Mouse (Mus musculus): ENCODE data around the gene Ica1.

DNA sequence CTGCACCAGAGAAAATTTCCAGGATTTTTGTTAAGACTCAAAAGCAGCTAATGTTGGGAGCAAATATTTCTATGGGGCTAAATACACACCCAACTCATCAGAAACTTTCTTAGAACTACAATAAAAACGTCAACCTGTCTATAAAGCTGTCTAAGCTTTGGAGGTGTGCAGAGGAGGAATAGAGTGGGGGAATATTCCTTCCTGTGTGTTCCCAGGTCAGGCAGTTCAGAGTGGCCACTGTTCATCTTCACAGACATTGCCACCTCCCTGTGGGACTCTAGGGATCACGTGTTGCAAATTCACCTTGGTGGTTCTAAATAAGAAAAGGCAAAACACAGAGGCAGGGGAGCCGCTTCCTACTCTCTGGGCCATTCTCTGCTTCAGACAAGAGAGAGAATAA lies 120.8 kb downstream of the Ica1 start:
- TF ChIP-seq POLR2A (IDR thresholded peaks at IDR 0.05; ENCODE audit: borderline replicate concordance, extremely low read depth, insufficient read depth, insufficient read length, poor library complexity, severe bottlenecking), result no peak
- TF ChIP-seq CTCF (IDR thresholded peaks at IDR 0.05; ENCODE audit: borderline replicate concordance, extremely low read depth, insufficient read depth, insufficient read length), result no peak

Data from brain, embryonic 14.5 days (tissue).